Mouse (Mus musculus): Measurements from ENCODE around the gene Ksr2. TPM values are rescaled to one million over a fixed set of nuclear protein-coding genes. Genes with fewer than 3 reads are reported as not detected.

Gene Ksr2
- total and polyA plus RNA-seq, 3 experiments = not detected

DNA sequence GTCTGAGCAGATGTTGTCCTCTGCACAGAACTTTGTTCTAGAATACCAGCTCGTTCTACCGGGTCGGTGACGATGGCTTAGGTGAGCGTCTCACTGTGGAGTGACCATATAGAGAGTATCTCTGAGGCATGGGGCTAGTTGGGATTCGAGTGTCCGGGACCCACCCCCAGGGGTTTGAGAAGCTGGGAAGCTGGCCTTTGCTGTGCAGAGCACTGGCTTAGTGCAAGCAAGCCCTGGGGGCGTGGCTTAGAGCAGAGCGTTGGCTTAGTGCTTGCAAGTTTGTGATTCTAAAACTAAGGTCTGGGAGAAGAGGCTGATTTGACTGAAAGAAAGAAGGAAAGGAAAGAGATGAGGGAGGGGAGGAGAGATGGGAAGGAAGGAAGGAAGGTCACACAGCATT is 188.2 kb downstream of the Ksr2 start:
- DNase-seq (ENCODE audit: low read depth, low spot score) = no peak
- Histone ChIP-seq H3K79me2 (ENCODE audit: control insufficient read depth, insufficient read depth, low read length, poor library complexity) (no peaks in the 10 kb centered on the region), H3K4me3 (ENCODE audit: control insufficient read depth in 1 of 2, insufficient read depth in 1 of 2, low read depth in 2 of 2, low read length in 2 of 2) (no peak overlapping the region), H3K27ac (ENCODE audit: control insufficient read depth, low read depth, low read length) (no peak overlapping the region), H3K27me3 (ENCODE audit: control insufficient read depth in 1 of 2, insufficient read depth in 2 of 2, low read length in 2 of 2) (no peaks in the 10 kb centered on the region), H3K9ac (ENCODE audit: control insufficient read depth, low read depth, low read length, poor library complexity, severe bottlenecking) (no peak overlapping the region), H3K4me1 (ENCODE audit: control insufficient read depth in 1 of 2, insufficient read depth in 2 of 2, low read length in 2 of 2) (no peaks in the 10 kb centered on the region), H3K36me3 (ENCODE audit: control insufficient read depth in 1 of 2, insufficient read depth in 2 of 2, low read length in 2 of 2) (no peaks in the 10 kb centered on the region), H3K9me3 (replicated peaks; ENCODE audit: insufficient read depth, low read length) (no peaks in the 10 kb centered on the region)
- no peak for TF ChIP-seq USF2 (IDR thresholded peaks at IDR 0.05; ENCODE audit: borderline replicate concordance in 1 of 2, insufficient read depth in 1 of 2, low read depth in 1 of 2, low read length in 2 of 2)
- no peak for TF ChIP-seq KAT2A (conservative IDR thresholded peaks at IDR 0.05; ENCODE audit: low read depth, low read length)
- TF ChIP-seq GABPA (IDR thresholded peaks at IDR 0.05; ENCODE audit: low read depth, low read length) = no peak
- no peak for TF ChIP-seq JUND (IDR thresholded peaks at IDR 0.05; ENCODE audit: low read depth, low read length)
- TF ChIP-seq SIN3A (IDR thresholded peaks at IDR 0.05; ENCODE audit: low read length) = no peak
- TF ChIP-seq EP300 (IDR thresholded peaks at IDR 0.05; ENCODE audit: low read depth in 1 of 2, low read length in 2 of 2) = no peak
- no peak for TF ChIP-seq TBP (IDR thresholded peaks at IDR 0.05; ENCODE audit: low read depth, low read length)
- no peak for TF ChIP-seq HCFC1 (IDR thresholded peaks at IDR 0.05; ENCODE audit: low read depth, low read length)
- no peak for TF ChIP-seq UBTF (IDR thresholded peaks at IDR 0.05; ENCODE audit: borderline replicate concordance, insufficient read depth, low read depth, low read length)
- no peak for TF ChIP-seq GATA1 (IDR thresholded peaks at IDR 0.05; ENCODE audit: low read depth, low read length)
- TF ChIP-seq POLR2AphosphoS5 (IDR thresholded peaks at IDR 0.05; ENCODE audit: borderline replicate concordance, low read depth, low read length) = no peak
- no peak for TF ChIP-seq USF1 (IDR thresholded peaks at IDR 0.05; ENCODE audit: low read depth, low read length)
- no peak for TF ChIP-seq SMC3 (IDR thresholded peaks at IDR 0.05; ENCODE audit: low read depth, low read length)
- TF ChIP-seq MAFK (IDR thresholded peaks at IDR 0.05; ENCODE audit: borderline replicate concordance, low read depth, low read length) = no peak

DNA sequence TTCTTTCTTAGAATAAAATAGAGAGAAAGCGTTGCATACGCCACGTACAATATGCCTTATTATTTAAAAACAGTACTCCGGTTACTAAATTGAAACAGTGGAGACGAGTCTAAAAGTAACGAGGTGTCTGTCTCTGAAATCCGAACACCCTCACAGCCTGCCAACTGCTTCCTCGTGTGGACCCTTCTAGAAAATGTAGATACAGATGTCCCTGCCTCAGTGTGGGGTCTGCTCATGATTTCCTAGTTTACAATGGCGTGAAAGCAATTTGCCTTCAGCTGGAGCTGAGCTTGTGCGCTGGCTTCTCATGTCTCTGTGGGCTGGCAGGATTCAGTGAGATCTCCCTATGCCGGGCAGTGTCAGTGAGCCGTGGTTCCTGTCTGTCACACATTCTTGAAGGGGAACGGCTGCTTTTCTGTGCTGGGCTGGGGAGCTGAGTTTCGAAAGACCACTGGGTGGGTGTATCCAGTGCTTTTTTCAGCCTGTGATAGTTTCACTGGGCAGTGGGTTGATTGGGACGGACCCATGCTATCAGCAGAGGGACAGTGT is 194.0 kb downstream of the Ksr2 start:
- H3K79me2 ChIP-seq (ENCODE audit: control insufficient read depth, insufficient read depth, low read length, poor library complexity) = no peaks in the 10 kb centered on the region
- no peaks in the 10 kb centered on the region for H3K36me3 ChIP-seq (ENCODE audit: control insufficient read depth in 1 of 2, insufficient read depth in 2 of 2, low read length in 2 of 2)
- H3K27me3 ChIP-seq (ENCODE audit: control insufficient read depth in 1 of 2, insufficient read depth in 2 of 2, low read length in 2 of 2) = no peaks in the 10 kb centered on the region
- no peak overlapping the region for H3K4me3 ChIP-seq (ENCODE audit: control insufficient read depth in 1 of 2, insufficient read depth in 1 of 2, low read depth in 2 of 2, low read length in 2 of 2)
- no peak for DNase-seq (ENCODE audit: low read depth, low spot score)
- H3K27ac ChIP-seq (ENCODE audit: control insufficient read depth, low read depth, low read length) = no peak overlapping the region
- H3K9ac ChIP-seq (ENCODE audit: control insufficient read depth, low read depth, low read length, poor library complexity, severe bottlenecking) = no peak overlapping the region
- TF ChIP-seq NRF1 (IDR thresholded peaks at IDR 0.05; ENCODE audit: insufficient read depth, low read depth, low read length, poor library complexity, severe bottlenecking) (no peak), JUND (IDR thresholded peaks at IDR 0.05; ENCODE audit: low read depth, low read length) (no peak), POLR2AphosphoS2 (IDR thresholded peaks at IDR 0.05; ENCODE audit: low read length) (no peak), BHLHE40 (IDR thresholded peaks at IDR 0.05; ENCODE audit: borderline replicate concordance, low read depth, low read length) (no peak), CHD2 (IDR thresholded peaks at IDR 0.05; ENCODE audit: low read length) (no peak)
- no peaks in the 10 kb centered on the region for H3K4me1 ChIP-seq (ENCODE audit: control insufficient read depth in 1 of 2, insufficient read depth in 2 of 2, low read length in 2 of 2)
- no peaks in the 10 kb centered on the region for H3K9me3 ChIP-seq (replicated peaks; ENCODE audit: insufficient read depth, low read length)
